Comparison of ENCODE assay signal across 8 mouse cellular contexts in genomic region chr10:121429089-121429488, GRCm38 (mm10). TPM values are rescaled to one million over a fixed set of nuclear protein-coding genes. Genes with fewer than 3 reads are reported as not detected.
DNase-seq lines count a peak whose midpoint lies in the region; ATAC-seq and TF ChIP-seq lines count a peak whose summit lies in the region.

No protein-coding gene starts in this region.

- H3K27me3 ChIP-seq in heart, embryonic 15.5 days, result no peaks in the 10 kb centered on the region
- H3K27me3 ChIP-seq in limb, embryonic 10.5 days (ENCODE audit: low read depth, poor library complexity, severe bottlenecking), result no peaks in the 10 kb centered on the region
- no peaks in the 10 kb centered on the region for H3K27me3 ChIP-seq in neural tube, embryonic 14.5 days (ENCODE audit: control insufficient read depth, insufficient read depth, low read length)

- peak overlapping the region; percentile 54; the same call in 1 of the 2 replicates for H3K4me2 ChIP-seq in heart, embryonic 15.5 days
- H3K4me2 ChIP-seq in neural tube, embryonic 14.5 days (ENCODE audit: low read depth, low read length), result no peak overlapping the region

- H3K27ac ChIP-seq in heart, embryonic 15.5 days, result peak overlapping the region; percentile 93
- peak overlapping the region; percentile 87 for H3K27ac ChIP-seq in limb, embryonic 10.5 days
- no peak overlapping the region; the same call in 1 of the 2 replicates for H3K27ac ChIP-seq in neural tube, embryonic 14.5 days (ENCODE audit: low read depth, low read length)

- WGBS in heart, embryonic 15.5 days, result 18% methylated on average over 2 of the region's 2 CpGs
- 27% methylated on average over 2 of the region's 2 CpGs for WGBS in limb, embryonic 10.5 days
- 36% methylated on average over 2 of the region's 2 CpGs for WGBS in neural tube, embryonic 14.5 days

- TF ChIP-seq POLR2A in brain, embryonic 14.5 days (IDR thresholded peaks at IDR 0.05; ENCODE audit: borderline replicate concordance, extremely low read depth, insufficient read depth, insufficient read length, poor library complexity, severe bottlenecking), result no peak

- H3K4me1 ChIP-seq in heart, embryonic 15.5 days (replicated peaks), result peaks cover 92% of the 10 kb centered on the region
- peaks cover 87% of the 10 kb centered on the region for H3K4me1 ChIP-seq in limb, embryonic 10.5 days
- H3K4me1 ChIP-seq in neural tube, embryonic 14.5 days (ENCODE audit: control insufficient read depth, insufficient read depth, low read length), result peaks cover 17% of the 10 kb centered on the region

- no peak overlapping the region for H3K4me3 ChIP-seq in heart, embryonic 15.5 days
- no peak overlapping the region for H3K4me3 ChIP-seq in limb, embryonic 10.5 days
- no peak overlapping the region for H3K4me3 ChIP-seq in neural tube, embryonic 14.5 days (ENCODE audit: low read depth, low read length)

- H3K9ac ChIP-seq in heart, embryonic 15.5 days, result no peak overlapping the region
- H3K9ac ChIP-seq in neural tube, embryonic 14.5 days (replicated peaks; ENCODE audit: low read depth, low read length), result no peak overlapping the region

- H3K9me3 ChIP-seq in heart, embryonic 15.5 days (replicated peaks), result no peaks in the 10 kb centered on the region
- H3K9me3 ChIP-seq in limb, embryonic 10.5 days (replicated peaks), result no peaks in the 10 kb centered on the region
- H3K9me3 ChIP-seq in neural tube, embryonic 14.5 days (ENCODE audit: control insufficient read depth, low read length), result no peaks in the 10 kb centered on the region

- TF ChIP-seq CTCF in brain, embryonic 14.5 days (IDR thresholded peaks at IDR 0.05; ENCODE audit: borderline replicate concordance, extremely low read depth, insufficient read depth, insufficient read length), result no peak

- DNase-seq in CD4-positive helper T cell, adult 2 months (ENCODE audit: low read depth, low spot score), result peak; percentile 46
- peak; percentile 69 for DNase-seq in brain, embryonic 14.5 days (ENCODE audit: low read depth)
- no peak for DNase-seq in limb, embryonic 10.5 days (ENCODE audit: low spot score)
- no peak for DNase-seq in Muller cell, postnatal 12 days (ENCODE audit: inconsistent ontology term)
- DNase-seq in right cerebral cortex, postnatal 14 days, result no peak
- no peak for DNase-seq in ovary, postnatal 14 days (ENCODE audit: low spot score)

- no peaks in the 10 kb centered on the region for H3K36me3 ChIP-seq in heart, embryonic 15.5 days
- peaks cover 5% of the 10 kb centered on the region; the same call in 1 of the 2 replicates for H3K36me3 ChIP-seq in limb, embryonic 10.5 days
- no peaks in the 10 kb centered on the region for H3K36me3 ChIP-seq in neural tube, embryonic 14.5 days (ENCODE audit: control insufficient read depth, insufficient read depth, low read length)

- peak; percentile 56 for ATAC-seq in heart, embryonic 15.5 days (replicated peaks; ENCODE audit: insufficient number of reproducible peaks, insufficient read depth, low FRiP score, low read depth)
- ATAC-seq in neural tube, embryonic 14.5 days (ENCODE audit: low read depth), result peak; percentile 39; the same call in 1 of the 2 replicates

RNA-seq across cellular contexts. Expression of gene Rassf3, which starts 47.1 kb away (rescaled TPM):
- polyA plus RNA-seq in brain, embryonic 14.5 days (2012; rRNA removed), result 5.4 and 7.3 TPM in 2 replicates
- 20.9 and 22.2 TPM in 2 replicates for polyA plus RNA-seq in heart, embryonic 15.5 days (2015; fragmentation: Nextera tagmentation; extraction: Ambion mirVana)
- polyA plus RNA-seq in limb, embryonic 10.5 days (2016; fragmentation: Nextera tagmentation; extraction: Ambion mirVana), result 18.0 and 21.1 TPM in 2 replicates
- polyA plus RNA-seq in neural tube, embryonic 14.5 days (2014; fragmentation: Nextera tagmentation; extraction: Ambion mirVana), result 4.1 and 6.9 TPM in 2 replicates

Comparison
In these comparisons a context has a peak if more than half of its experiments do, and no peak if none do; other contexts are left out.
1. DNase-seq: peak in CD4-positive helper T cell, adult 2 months (single experiment) and brain, embryonic 14.5 days (single experiment); none in limb, embryonic 10.5 days (single experiment), Muller cell, postnatal 12 days (single experiment), right cerebral cortex, postnatal 14 days (single experiment) and ovary, postnatal 14 days (single experiment).